19 mouse cellular contexts compared by ENCODE assay signal in genomic region chr17:83443406-83443805, GRCm38 (mm10).
A peak's percentile ranks its signal among the peaks of the same experiment; 100 is the strongest.
DNase-seq lines count a peak whose midpoint lies in the region; ATAC-seq and TF ChIP-seq lines count a peak whose summit lies in the region.
"Had no signal": no experiment of that assay in that cellular context is flagged by ENCODE, and none has a peak within 500 bp of the region (broad histone marks: within the 10 kb centered on the region; RNA-seq: fewer than 3 reads in every experiment).

No protein-coding gene starts in this region.

- H3K9me3 ChIP-seq in heart, embryonic 16.5 days (replicated peaks; ENCODE audit: control insufficient read depth, low read length), result no peaks in the 10 kb centered on the region
- H3K9me3 ChIP-seq in lung, postnatal 0 days (ENCODE audit: low read length), result no peaks in the 10 kb centered on the region
- H3K9me3 ChIP-seq: embryonic facial prominence, embryonic 10.5 days; hindbrain, embryonic 15.5 days had no signal

- no peak for TF ChIP-seq EP300 in lung, postnatal 0 days (IDR thresholded peaks at IDR 0.05)

- DNase-seq in cerebellum, postnatal 10 days, result peak; percentile 67 to 69
- no peak for DNase-seq in cerebellum, adult 8-10 months
- DNase-seq in heart, postnatal 4 days, result no peak
- DNase-seq in lung, postnatal 0 days (ENCODE audit: low spot score), result no peak
- no peak for DNase-seq in lung, adult 2 months
- DNase-seq: adrenal gland, adult 2 months; cerebellum, adult 18-20 months; cerebellum, postnatal 36 days; gastrocnemius, adult 2 months; gastrocnemius, postnatal 25 days; heart, adult 11 months had no signal

- no peak for TF ChIP-seq CTCF in lung, postnatal 0 days (IDR thresholded peaks at IDR 0.05)
- no peak for TF ChIP-seq CTCF in lung, adult 2 months (IDR thresholded peaks at IDR 0.05; ENCODE audit: insufficient read depth, low read length)

- no peak for TF ChIP-seq POLR2A in lung, adult 2 months (IDR thresholded peaks at IDR 0.05; ENCODE audit: borderline replicate concordance, extremely low read depth, low read depth, low read length)

- H3K4me3 ChIP-seq in heart, embryonic 16.5 days (ENCODE audit: low read length), result no peak overlapping the region
- no peak overlapping the region for H3K4me3 ChIP-seq in lung, postnatal 0 days (ENCODE audit: low read depth, low read length)
- H3K4me3 ChIP-seq in lung, adult 2 months (replicated peaks; ENCODE audit: extremely low read depth, low read depth, low read length), result no peak overlapping the region
- H3K4me3 ChIP-seq: embryonic facial prominence, embryonic 10.5 days; gastrocnemius, adult 2 months; hindbrain, embryonic 15.5 days had no signal

- no peaks in the 10 kb centered on the region for H3K27me3 ChIP-seq in heart, embryonic 16.5 days (ENCODE audit: control insufficient read depth, insufficient read depth, low read length)
- H3K27me3 ChIP-seq in lung, postnatal 0 days (replicated peaks; ENCODE audit: insufficient read depth, low read length), result no peaks in the 10 kb centered on the region
- H3K27me3 ChIP-seq: CH12.LX; hindbrain, embryonic 15.5 days; Patski had no signal

- no peak overlapping the region for H3K9ac ChIP-seq in heart, embryonic 16.5 days (ENCODE audit: low read length)
- no peak overlapping the region for H3K9ac ChIP-seq in lung, postnatal 0 days (replicated peaks; ENCODE audit: low read depth)
- H3K9ac ChIP-seq: hindbrain, embryonic 15.5 days had no signal

- H3K4me2 ChIP-seq in heart, embryonic 16.5 days (ENCODE audit: low read depth, low read length), result no peak overlapping the region
- H3K4me2 ChIP-seq in lung, postnatal 0 days (replicated peaks; ENCODE audit: low read depth, low read length), result no peak overlapping the region
- H3K4me2 ChIP-seq: hindbrain, embryonic 15.5 days had no signal

- ATAC-seq in heart, embryonic 16.5 days (replicated peaks; ENCODE audit: extremely low read depth, insufficient read depth, low FRiP score), result no peak
- 0 out of 2 replicates have a peak, but pooled peaks have one; percentile 14 for ATAC-seq in lung, postnatal 0 days
- ATAC-seq: activated CD4-positive, CD25-positive, alpha-beta regulatory T cell, adult 4 months; forebrain, embryonic 14.5 days; intestine, embryonic 16.5 days; Patski had no signal

- 69% methylated on average over 4 of the region's 4 CpGs for WGBS in heart, embryonic 16.5 days
- WGBS in lung, postnatal 0 days, result 74% methylated on average over 4 of the region's 4 CpGs
- 68% methylated on average over 4 of the region's 4 CpGs for WGBS in lung, adult 2 months

- peaks cover 16% of the 10 kb centered on the region for H3K36me3 ChIP-seq in heart, embryonic 16.5 days (ENCODE audit: control insufficient read depth, insufficient read depth)
- H3K36me3 ChIP-seq in lung, postnatal 0 days (ENCODE audit: insufficient read depth, low read length), result 0 out of 2 replicates have a peak, but pooled peaks cover 7% of the 10 kb centered on the region

- H3K4me1 ChIP-seq in heart, embryonic 16.5 days (ENCODE audit: control insufficient read depth, insufficient read depth, low read length), result peaks cover 6% of the 10 kb centered on the region; the same call in 1 of the 2 replicates
- H3K4me1 ChIP-seq in lung, postnatal 0 days (ENCODE audit: insufficient read depth, low read depth, low read length), result no peaks in the 10 kb centered on the region
- no peaks in the 10 kb centered on the region for H3K4me1 ChIP-seq in lung, adult 2 months (ENCODE audit: control insufficient read depth, insufficient read depth, low read length)
- H3K4me1 ChIP-seq: embryonic facial prominence, embryonic 10.5 days; hindbrain, embryonic 15.5 days had no signal

- H3K27ac ChIP-seq in heart, embryonic 16.5 days (ENCODE audit: low read length), result 0 out of 2 replicates have a peak overlapping the region, but pooled peaks have one; percentile 23
- no peak overlapping the region for H3K27ac ChIP-seq in lung, postnatal 0 days (ENCODE audit: low read length)
- H3K27ac ChIP-seq: embryonic facial prominence, embryonic 10.5 days; gastrocnemius, adult 2 months; hindbrain, embryonic 15.5 days had no signal

Comparison
In these comparisons a context has a peak if more than half of its experiments do, and no peak if none do; other contexts are left out.
1. DNase-seq: peak in cerebellum, postnatal 10 days (2 of 2); none in cerebellum, adult 8-10 months (single experiment), heart, postnatal 4 days (single experiment), lung, postnatal 0 days (single experiment) and lung, adult 2 months (single experiment).